Mouse (Mus musculus): ENCODE results near the gene Creb3l1.

GRCm38 (mm10) chr2:92012768-92013445, 11.4 kb downstream of the Creb3l1 start:
- no peak for TF ChIP-seq CTCF (IDR thresholded peaks at IDR 0.05; ENCODE audit: extremely low read depth, insufficient read length, insufficient replicate concordance, low read depth, low read length)
- no peak for TF ChIP-seq POLR2A (IDR thresholded peaks at IDR 0.05; ENCODE audit: low read depth, low read length)

Measured in small intestine, adult 2 months (tissue).